ENCODE assay signal across 25 mouse cellular contexts in genomic region chr5:131797044-131797443, GRCm38 (mm10).
"Had no signal": no experiment of that assay in that cellular context is flagged by ENCODE, and none has a peak within 500 bp of the region (broad histone marks: within the 10 kb centered on the region; RNA-seq: fewer than 3 reads in every experiment).

No protein-coding gene starts in this region.

- H3K36me3 ChIP-seq: heart, embryonic 13.5 days; heart, embryonic 15.5 days; hindbrain, embryonic 13.5 days; hindbrain, embryonic 15.5 days; kidney, embryonic 15.5 days; limb, embryonic 13.5 days; limb, embryonic 15.5 days; liver, embryonic 12.5 days had no signal

- H3K27ac ChIP-seq: heart, adult 2 months; heart, embryonic 13.5 days; heart, embryonic 15.5 days; hindbrain, embryonic 13.5 days; hindbrain, embryonic 15.5 days; hindbrain, postnatal 0 days; kidney, embryonic 15.5 days; kidney, postnatal 0 days; limb, embryonic 13.5 days; limb, embryonic 15.5 days; liver, embryonic 12.5 days had no signal

- DNase-seq: gastrocnemius, postnatal 14 days; gastrocnemius, postnatal 36 days; heart, adult 11 months; heart, adult 2 months; heart, postnatal 14 days; heart, postnatal 36 days; kidney, adult 11 months; kidney, adult 2 months; kidney, adult 9 months; kidney, postnatal 14 days; kidney, postnatal 36 days; layer of hippocampus, adult 9-11 months; layer of hippocampus, postnatal 36 days; left cerebral cortex, postnatal 4 days had no signal

- H3K27me3 ChIP-seq: heart, embryonic 15.5 days; hindbrain, embryonic 15.5 days; limb, embryonic 15.5 days; liver, embryonic 12.5 days had no signal

- H3K4me3 ChIP-seq: heart, adult 2 months; heart, embryonic 13.5 days; heart, embryonic 15.5 days; hindbrain, embryonic 13.5 days; hindbrain, embryonic 15.5 days; kidney, embryonic 15.5 days; limb, embryonic 13.5 days; limb, embryonic 15.5 days; liver, embryonic 12.5 days had no signal

- H3K4me2 ChIP-seq: heart, embryonic 11.5 days; heart, embryonic 13.5 days; heart, embryonic 15.5 days; hindbrain, embryonic 13.5 days; hindbrain, embryonic 15.5 days; kidney, embryonic 15.5 days; limb, embryonic 13.5 days; limb, embryonic 15.5 days; liver, embryonic 12.5 days had no signal
